Mouse (Mus musculus): ENCODE data around the gene Ston2. TPM values are rescaled to one million over a fixed set of nuclear protein-coding genes. Genes with fewer than 3 reads are reported as not detected.

Gene Ston2
- polyA plus RNA-seq (2012; rRNA removed): 10.1 and 10.9 TPM in 2 replicates

GRCm38 (mm10) chr12:91787959-91788437, at the start of gene Ston2:
Ston2 (minus strand) TSS chr12:91788387.

GRCm38 (mm10) chr12:91589847-91590690, 198.1 kb downstream of the Ston2 start, which contains the start of gene Gtf2a1:
Gtf2a1 (minus strand) TSS chr12:91590487.

Other genes with a start within 250 kb of the Ston2 start
- gene Gtf2a1, start 197.9 kb downstream of the Ston2 start, polyA plus RNA-seq (2012; rRNA removed): 23.3 and 31.8 TPM in 2 replicates
- gene Sel1l, start 60.8 kb upstream of the Ston2 start, polyA plus RNA-seq (2012; rRNA removed): 38.8 and 42.2 TPM in 2 replicates

Data from central nervous system, embryonic 11.5 days (tissue).